Mouse (Mus musculus) liver, adult 2 months (tissue): Measurements from ENCODE around the gene Hsd11b2. TPM values are rescaled to one million over a fixed set of nuclear protein-coding genes. Genes with fewer than 3 reads are reported as not detected.

Experiments
- DNase-seq: peaks from one replicate; pipeline ENCODE4 v3.0.0-alpha.2; 2011; ENCODE audit warnings: low read depth, low spot score; ENCODE audit errors: extremely low read depth
- H3K27ac ChIP-seq: fragments of 200-500 bp; replicated peaks from 2 replicates; pipeline ENCODE4 v1.5.1; 2012; ENCODE audit warnings: low read depth, mild to moderate bottlenecking, control low read depth, inconsistent platforms, low read length; ENCODE audit not compliant: insufficient read depth
- H3K27me3 ChIP-seq: fragments of 200-500 bp; 2 replicates; pipeline ENCODE4 v1.6.1; 2012; ENCODE audit warnings: mild to moderate bottlenecking, moderate library complexity, low read length, inconsistent platforms; ENCODE audit not compliant: control insufficient read depth, insufficient read depth
- H3K36me3 ChIP-seq: fragments of 200-500 bp; 2 replicates; pipeline ENCODE4 v1.6.1; 2012; ENCODE audit warnings: low read length, inconsistent platforms; ENCODE audit not compliant: control insufficient read depth, insufficient read depth
- H3K4me1 ChIP-seq: fragments of 200-500 bp; 2 replicates; pipeline ENCODE4 v1.6.1; 2011; ENCODE audit warnings: low read length; ENCODE audit not compliant: control insufficient read depth, insufficient read depth
- H3K4me3 ChIP-seq: fragments of 200-500 bp; 2 replicates; pipeline ENCODE4 v1.5.1; 2011; ENCODE audit warnings: low read depth, mild to moderate bottlenecking, control low read depth, low read length, moderate library complexity; ENCODE audit not compliant: insufficient read depth
- H3K79me2 ChIP-seq: fragments of 200-500 bp; 2 replicates; pipeline ENCODE4 v1.6.1; 2012; ENCODE audit warnings: inconsistent platforms, mild to moderate bottlenecking, low read length, moderate library complexity; ENCODE audit not compliant: control insufficient read depth, insufficient read depth
- H3K9ac ChIP-seq: fragments of 200-500 bp; 2 replicates; pipeline ENCODE4 v1.6.1; 2012; ENCODE audit warnings: low read depth, mild to moderate bottlenecking, control low read depth, inconsistent platforms, low read length
- CTCF ChIP-seq: fragments of 200-500 bp; IDR thresholded peaks from 2 replicates; pipeline ENCODE4 v1.5.1; 2011; ENCODE audit warnings: low read depth, low read length, control low read depth
- POLR2A ChIP-seq: fragments of 200-500 bp; IDR thresholded peaks from 2 replicates; pipeline ENCODE4 v1.6.1; 2011; ENCODE audit warnings: low read length, control low read depth; ENCODE audit not compliant: insufficient read depth; ENCODE audit errors: extremely low read depth
- WGBS: fragments of 180-500 bp; shearing (Covaris S2); methylation state at CpG from one replicate; pipeline ENCODE4 v1.1.7; 2018; 5-methylcytosine and 5-hydroxymethylcytosine counted together
- polyA plus RNA-seq: library from polyadenylated mRNA; depleted of rRNA; stranded (reverse); fragments of >200 nt; gene quantifications from 2 replicates; pipeline ENCODE4 v1.2.3, GENCODE M21; 2012; rRNA removed
- total RNA-seq: library from RNA; depleted of rRNA; stranded (reverse); fragments of >200 nt; gene quantifications from 2 replicates; pipeline ENCODE4 v1.2.3, GENCODE M21; 2014; rRNA removed

The Hsd11b2 gene
- not detected in 2 replicates for total RNA-seq
- 0.09 and 0.12 TPM in 2 replicates for polyA plus RNA-seq

DNA sequence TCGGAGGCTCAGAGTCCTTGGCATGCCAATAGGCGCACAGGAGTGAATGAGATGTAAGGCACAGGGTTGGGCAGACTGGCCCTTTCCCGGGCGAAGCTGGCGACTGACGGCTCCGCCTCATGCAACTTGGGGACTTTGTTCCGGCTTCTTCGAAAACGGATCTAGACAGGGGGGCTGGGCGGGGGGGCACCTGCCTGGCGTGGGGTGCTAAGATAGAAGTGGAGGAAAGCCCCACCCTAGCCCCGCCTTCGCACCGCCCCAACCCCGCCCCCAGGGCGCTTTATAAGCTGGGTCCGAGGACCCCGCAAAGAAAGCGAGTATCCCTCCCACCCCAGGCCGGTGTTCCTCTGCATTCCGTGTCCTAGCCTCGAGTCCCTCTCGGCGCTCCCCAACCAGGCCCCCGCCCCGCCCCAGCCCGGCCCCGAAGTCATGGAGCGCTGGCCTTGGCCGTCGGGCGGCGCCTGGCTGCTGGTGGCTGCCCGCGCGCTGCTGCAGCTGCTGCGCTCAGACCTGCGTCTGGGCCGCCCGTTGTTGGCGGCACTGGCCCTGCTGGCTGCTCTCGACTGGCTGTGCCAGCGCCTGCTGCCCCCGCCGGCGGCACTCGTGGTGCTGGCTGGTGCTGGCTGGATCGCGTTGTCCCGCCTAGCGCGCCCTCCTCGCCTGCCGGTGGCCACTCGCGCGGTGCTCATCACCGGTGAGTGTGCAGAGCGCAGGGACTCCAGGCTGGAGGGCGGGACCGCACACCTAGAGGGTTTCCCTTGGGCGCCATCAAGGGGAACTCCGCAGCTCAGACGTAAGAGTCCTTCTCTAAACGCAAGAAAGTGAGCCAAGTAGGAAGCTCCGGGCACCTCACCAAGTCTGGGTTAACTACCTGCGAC lies at the start of gene Hsd11b2:
Gene Hsd11b2, plus strand, starts transcription at position 320 of the 878 bp plus-strand sequence.
- Histone ChIP-seq H3K9ac (peak within 1 kb of the TSS; percentile 48), H3K79me2 (no peaks in the 10 kb centered on the region), H3K27me3 (no peaks in the 10 kb centered on the region), H3K4me1 (peaks cover 6% of the 10 kb centered on the region), H3K27ac (no peak within 1 kb of the TSS), H3K36me3 (no peaks in the 10 kb centered on the region), H3K4me3 (peak within 1 kb of the TSS; percentile 52)
- DNase-seq: no peak
- TF ChIP-seq CTCF: no peak
- no peak for TF ChIP-seq POLR2A
- WGBS: 2% methylated on average over 66 of the region's 68 CpGs

DNA sequence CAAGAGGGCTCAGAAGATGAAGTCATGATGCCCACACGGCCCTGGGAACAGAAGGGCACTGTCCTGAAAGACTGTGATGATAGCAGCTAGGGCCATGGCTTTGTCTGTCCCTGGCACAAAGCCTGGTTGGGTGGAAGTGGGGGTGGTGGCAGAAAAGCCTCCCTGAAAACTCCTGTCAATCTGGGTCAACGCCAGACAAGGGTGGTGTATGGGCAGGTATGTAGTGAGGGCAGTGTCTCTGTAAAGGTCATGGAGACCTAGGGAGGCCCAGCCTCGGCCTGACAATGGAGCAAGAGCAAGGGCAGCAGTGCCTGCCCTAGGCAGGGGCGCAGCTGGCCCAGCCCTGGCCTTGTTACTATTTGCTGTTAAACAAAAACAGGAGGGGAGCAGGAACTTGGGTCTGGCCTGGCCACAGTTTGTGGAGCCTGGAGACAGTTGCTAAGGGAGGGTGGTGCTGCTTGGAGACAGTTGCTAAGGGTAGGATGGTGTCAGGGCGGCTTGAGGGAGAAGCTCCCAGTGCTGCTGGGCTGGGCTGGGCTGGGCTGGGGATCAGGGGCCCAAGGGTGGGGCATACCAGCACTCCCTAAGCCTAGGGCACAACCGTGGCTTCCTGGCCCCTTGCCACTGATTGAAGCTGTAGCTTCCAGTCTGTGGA lies 49.4 kb upstream of the Hsd11b2 start:
- H3K4me3 ChIP-seq: no peak overlapping the region
- H3K9ac ChIP-seq: no peak overlapping the region
- no peak overlapping the region for H3K27ac ChIP-seq
- no peak for TF ChIP-seq CTCF
- no peak for TF ChIP-seq POLR2A
- DNase-seq: no peak
- no peaks in the 10 kb centered on the region for H3K36me3 ChIP-seq
- WGBS: 57% methylated on average over 6 of the region's 6 CpGs
- H3K4me1 ChIP-seq: peaks cover 7% of the 10 kb centered on the region; the same call in 1 of the 2 replicates
- H3K79me2 ChIP-seq: no peaks in the 10 kb centered on the region
- no peaks in the 10 kb centered on the region for H3K27me3 ChIP-seq

DNA sequence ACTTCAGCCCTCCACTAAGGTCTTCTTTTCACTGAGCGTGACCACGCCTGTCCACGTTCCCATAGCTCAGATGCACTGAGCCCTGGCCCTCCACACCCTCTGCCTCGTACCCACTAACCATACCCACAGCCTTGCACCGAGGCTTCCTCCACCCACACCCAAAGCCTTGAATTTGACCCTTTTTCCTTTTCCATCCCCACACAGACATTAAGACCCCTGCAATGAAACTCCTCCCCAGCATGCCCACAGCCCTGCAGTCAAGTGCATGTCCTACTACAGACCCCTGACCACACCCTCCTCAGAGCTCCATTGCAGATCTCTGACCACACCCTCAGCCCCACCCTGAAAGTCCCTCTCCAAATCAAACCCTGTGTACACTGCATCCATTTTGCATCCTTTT lies 48.7 kb upstream of the Hsd11b2 start:
- H3K27ac ChIP-seq: no peak overlapping the region

DNA sequence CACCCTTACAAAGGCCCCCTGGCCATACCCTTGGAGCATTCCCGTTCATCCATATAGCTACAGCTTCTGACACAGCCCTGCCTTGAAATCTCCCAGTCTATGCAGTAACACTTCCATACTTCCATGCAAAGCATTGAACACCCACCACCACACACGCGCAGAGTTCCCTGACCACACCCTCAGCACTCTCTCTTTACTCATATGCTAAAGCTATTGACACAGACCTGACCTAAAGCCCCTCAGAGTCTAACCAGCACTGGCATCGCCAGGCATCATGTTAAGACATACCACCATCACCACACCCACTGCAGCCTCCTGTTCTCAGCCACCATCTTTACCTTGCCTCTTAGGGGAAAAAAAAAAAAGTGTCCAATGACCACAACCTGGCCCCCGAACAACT lies 48.3 kb upstream of the Hsd11b2 start:
- Histone ChIP-seq H3K36me3 (no peaks in the 10 kb centered on the region), H3K27me3 (no peaks in the 10 kb centered on the region), H3K4me3 (no peak overlapping the region), H3K9ac (no peak overlapping the region), H3K79me2 (no peaks in the 10 kb centered on the region), H3K27ac (no peak overlapping the region), H3K4me1 (peaks cover 9% of the 10 kb centered on the region; the same call in 1 of the 2 replicates)
- no peak for DNase-seq
- 77% methylated on average over 5 of the region's 5 CpGs for WGBS
- no peak for TF ChIP-seq CTCF
- no peak for TF ChIP-seq POLR2A

More for the DNA sequence above, 48.7 kb upstream of the Hsd11b2 start:
- WGBS: 94% methylated on average over 5 of the region's 5 CpGs
- no peak for DNase-seq
- no peaks in the 10 kb centered on the region for H3K79me2 ChIP-seq
- H3K4me3 ChIP-seq: no peak overlapping the region
- no peak overlapping the region for H3K9ac ChIP-seq
- H3K27me3 ChIP-seq: no peaks in the 10 kb centered on the region
- no peaks in the 10 kb centered on the region for H3K36me3 ChIP-seq
- TF ChIP-seq POLR2A: no peak
- no peak for TF ChIP-seq CTCF
- H3K4me1 ChIP-seq: peaks cover 9% of the 10 kb centered on the region; the same call in 1 of the 2 replicates

DNA sequence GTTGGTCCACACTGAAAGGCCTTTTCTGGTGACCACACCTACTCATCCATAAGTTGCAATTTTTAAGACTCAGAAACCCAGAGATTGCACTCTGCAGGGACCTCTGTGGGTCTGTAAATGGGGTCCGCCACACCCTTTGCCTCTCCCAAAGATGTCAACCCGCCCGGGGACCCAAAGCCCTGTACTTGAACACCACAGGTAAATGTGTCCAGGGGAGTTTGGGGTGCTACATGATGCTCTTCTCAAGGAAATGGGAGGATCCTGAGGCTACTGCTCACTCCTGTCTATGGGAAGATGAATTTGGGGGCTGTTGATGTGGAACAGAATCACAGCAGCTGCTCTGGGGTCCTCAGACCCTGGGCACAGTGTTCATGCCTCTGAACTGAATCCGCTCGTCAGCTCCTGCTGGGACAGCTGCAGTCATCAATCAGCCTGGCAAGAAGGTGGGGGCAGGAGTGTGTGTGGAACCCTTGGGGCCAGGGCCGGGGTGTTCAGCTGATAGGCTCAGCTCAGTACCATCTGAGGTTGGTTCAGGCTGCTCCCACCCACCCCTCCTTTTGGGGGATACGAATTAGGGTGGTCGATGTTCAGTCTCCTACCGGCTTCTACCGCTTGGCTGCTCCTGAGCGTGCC lies 47.8 kb upstream of the Hsd11b2 start:
- no peak for DNase-seq
- Histone ChIP-seq H3K27ac (no peak overlapping the region), H3K4me3 (no peak overlapping the region), H3K36me3 (no peaks in the 10 kb centered on the region), H3K9ac (no peak overlapping the region), H3K27me3 (no peaks in the 10 kb centered on the region), H3K79me2 (no peaks in the 10 kb centered on the region), H3K4me1 (peaks cover 9% of the 10 kb centered on the region; the same call in 1 of the 2 replicates)
- TF ChIP-seq CTCF (no peak), POLR2A (no peak)
- WGBS: 36% methylated on average over 11 of the region's 11 CpGs
